Mouse (Mus musculus): ENCODE measurements around the gene Tmem42. TPM values are rescaled to one million over a fixed set of nuclear protein-coding genes. Genes with fewer than 3 reads are reported as not detected.

Tmem42 gene
- polyA plus RNA-seq, 1 experiment from 2014 or later, result 17.8 TPM

Other genes with a start within 250 kb of the Tmem42 start
- gene Tcaim, start 215.8 kb upstream of the Tmem42 start, polyA plus RNA-seq (2016; fragmentation: Nextera tagmentation; extraction: Ambion mirVana), result 7.4 and 7.7 TPM in 2 replicates
- gene Gm35549, start 177.3 kb upstream of the Tmem42 start, polyA plus RNA-seq (2016; fragmentation: Nextera tagmentation; extraction: Ambion mirVana), result 0.34 TPM in 1 of 2 replicates, not detected in the other
- 121 and 122 TPM in 2 replicates for gene Zfp445, start 155.3 kb upstream of the Tmem42 start, polyA plus RNA-seq (2016; fragmentation: Nextera tagmentation; extraction: Ambion mirVana)
- gene Zkscan7, start 135.6 kb upstream of the Tmem42 start, polyA plus RNA-seq (2016; fragmentation: Nextera tagmentation; extraction: Ambion mirVana), result 5.4 and 5.5 TPM in 2 replicates
- 33.2 and 33.3 TPM in 2 replicates for gene Zfp105, start 98.3 kb upstream of the Tmem42 start, polyA plus RNA-seq (2016; fragmentation: Nextera tagmentation; extraction: Ambion mirVana)
- gene 1110059G10Rik, start 70.3 kb upstream of the Tmem42 start, polyA plus RNA-seq (2016; fragmentation: Nextera tagmentation; extraction: Ambion mirVana), result 33.1 and 38.3 TPM in 2 replicates
- 90.5 and 92.2 TPM in 2 replicates for gene Kif15, start 70.3 kb upstream of the Tmem42 start, polyA plus RNA-seq (2016; fragmentation: Nextera tagmentation; extraction: Ambion mirVana)
- gene Tgm4, start 13.4 kb downstream of the Tmem42 start, polyA plus RNA-seq (2016; fragmentation: Nextera tagmentation; extraction: Ambion mirVana), result 0.88 and 0.97 TPM in 2 replicates
- gene Zdhhc3, start 91.9 kb downstream of the Tmem42 start, polyA plus RNA-seq (2016; fragmentation: Nextera tagmentation; extraction: Ambion mirVana), result 82.2 and 83.4 TPM in 2 replicates
- gene Exosc7, start 91.9 kb downstream of the Tmem42 start, polyA plus RNA-seq (2016; fragmentation: Nextera tagmentation; extraction: Ambion mirVana), result 111 and 116 TPM in 2 replicates
- gene Clec3b, start 129.6 kb downstream of the Tmem42 start, polyA plus RNA-seq (2016; fragmentation: Nextera tagmentation; extraction: Ambion mirVana), result 0.32 TPM in 1 of 2 replicates, not detected in the other
- 0.73 and 0.77 TPM in 2 replicates for gene Cdcp1, start 194.7 kb downstream of the Tmem42 start, polyA plus RNA-seq (2016; fragmentation: Nextera tagmentation; extraction: Ambion mirVana)
- gene Tmem158, start 239.4 kb downstream of the Tmem42 start, polyA plus RNA-seq (2016; fragmentation: Nextera tagmentation; extraction: Ambion mirVana), result 10.7 and 12.6 TPM in 2 replicates